Mouse (Mus musculus) kidney, embryonic 14.5 days (tissue): ENCODE results near the gene Cd300lf. TPM values are rescaled to one million over a fixed set of nuclear protein-coding genes. Genes with fewer than 3 reads are reported as not detected.

Source experiments
- ATAC-seq: fragments of 200-750 bp; cut with Nextera tagmentation; 2 replicates; pipeline ENCODE4 v1.8.0; 2017; ENCODE audit warnings: moderate number of reproducible peaks, mild to moderate bottlenecking, moderate TSS enrichment, moderate library complexity; ENCODE audit not compliant: low FRiP score, low TSS enrichment
- H3K27ac ChIP-seq: fragments of 300-500 bp; sonication (generic); 2 replicates; pipeline ENCODE4 v1.5.1; 2014; ENCODE audit warnings: low read depth, mild to moderate bottlenecking, low read length, moderate library complexity, mixed read lengths
- H3K27me3 ChIP-seq: fragments of 300-500 bp; sonication (generic); 2 replicates; pipeline ENCODE4 v1.6.1; 2014; ENCODE audit warnings: mild to moderate bottlenecking, low read length; ENCODE audit not compliant: control insufficient read depth, insufficient read depth
- H3K36me3 ChIP-seq: fragments of 300-500 bp; sonication (generic); 2 replicates; pipeline ENCODE4 v1.6.1; 2014; ENCODE audit warnings: low read length, mixed read lengths; ENCODE audit not compliant: control insufficient read depth, insufficient read depth
- H3K4me1 ChIP-seq: fragments of 300-500 bp; sonication (generic); 2 replicates; pipeline ENCODE4 v1.6.1; 2014; ENCODE audit warnings: low read length, mixed read lengths; ENCODE audit not compliant: control insufficient read depth, insufficient read depth
- H3K4me2 ChIP-seq: fragments of 300-500 bp; sonication (generic); replicated peaks from 2 replicates; pipeline ENCODE4 v1.6.1; 2014; ENCODE audit warnings: low read depth, mild to moderate bottlenecking, low read length
- H3K4me3 ChIP-seq: fragments of 300-500 bp; sonication (generic); 2 replicates; pipeline ENCODE4 v1.5.1; 2014; ENCODE audit warnings: mild to moderate bottlenecking, low read length
- H3K9ac ChIP-seq: fragments of 300-500 bp; sonication (generic); 2 replicates; pipeline ENCODE4 v1.6.1; 2014; ENCODE audit warnings: low read depth, mild to moderate bottlenecking, low read length, moderate library complexity
- H3K9me3 ChIP-seq: fragments of 300-500 bp; sonication (generic); 2 replicates; pipeline ENCODE4 v1.6.1; 2016; ENCODE audit warnings: low read length; ENCODE audit not compliant: control insufficient read depth
- WGBS: fragments of 180-500 bp; shearing (Covaris S2); extraction: QIAGEN DNeasy Blood & Tissue Kit; methylation state at CpG from one replicate; pipeline ENCODE4 v1.1.7; 2014; 5-methylcytosine and 5-hydroxymethylcytosine counted together
- polyA plus RNA-seq: library from polyadenylated mRNA; unstranded; fragments of >200 nt; fragmentation: Nextera tagmentation; extraction: Ambion mirVana; gene quantifications from 2 replicates; pipeline ENCODE4 v1.2.1, GENCODE M21; 2014

The Cd300lf gene
- polyA plus RNA-seq, 1 experiment from 2014 or later = 0.26 TPM

GRCm38 (mm10) chr11:115153699-115154292, 20.0 kb upstream of the Cd300lf start:
- Histone ChIP-seq H3K27ac (no peak overlapping the region), H3K27me3 (peaks cover 9% of the 10 kb centered on the region), H3K4me3 (peak overlapping the region; percentile 28), H3K9ac (no peak overlapping the region), H3K9me3 (peaks cover 2% of the 10 kb centered on the region; the same call in 1 of the 2 replicates), H3K36me3 (no peaks in the 10 kb centered on the region), H3K4me1 (peaks cover 9% of the 10 kb centered on the region; the same call in 1 of the 2 replicates), H3K4me2 (peak overlapping the region; percentile 43)
- ATAC-seq = peak; percentile 72
- 1% methylated on average over 35 of the region's 35 CpGs for WGBS

- WGBS = 75% methylated on average over 9 of the region's 9 CpGs
- Histone ChIP-seq H3K4me3 (no peak overlapping the region), H3K4me1 (peaks cover 3% of the 10 kb centered on the region; the same call in 1 of the 2 replicates), H3K9ac (no peak overlapping the region), H3K36me3 (no peaks in the 10 kb centered on the region), H3K27me3 (peaks cover 9% of the 10 kb centered on the region), H3K27ac (no peak overlapping the region), H3K4me2 (no peak overlapping the region), H3K9me3 (peaks cover 2% of the 10 kb centered on the region; the same call in 1 of the 2 replicates)
- no peak for ATAC-seq
Observed at GRCm38 (mm10) chr11:115153088-115153487, 19.3 kb upstream of the Cd300lf start.

- Histone ChIP-seq H3K4me2 (peak overlapping the region; percentile 36), H3K4me3 (peak overlapping the region; percentile 26), H3K9ac (0 out of 2 replicates have a peak overlapping the region, but pooled peaks have one; percentile 14), H3K27me3 (peaks cover 12% of the 10 kb centered on the region), H3K4me1 (no peaks in the 10 kb centered on the region; the same call in 1 of the 2 replicates), H3K27ac (no peak overlapping the region), H3K9me3 (peaks cover 2% of the 10 kb centered on the region; the same call in 1 of the 2 replicates), H3K36me3 (no peaks in the 10 kb centered on the region)
- 8% methylated on average over 15 of the region's 15 CpGs for WGBS
- peak; percentile 59 for ATAC-seq
Observed at GRCm38 (mm10) chr11:115151755-115152429, 18.1 kb upstream of the Cd300lf start.

- H3K4me2 ChIP-seq = no peak overlapping the region
- H3K27ac ChIP-seq = no peak overlapping the region
- H3K9ac ChIP-seq = no peak overlapping the region
- ATAC-seq = no peak
- peaks cover 12% of the 10 kb centered on the region for H3K27me3 ChIP-seq
- H3K4me1 ChIP-seq = no peaks in the 10 kb centered on the region; the same call in 1 of the 2 replicates
- no peak overlapping the region for H3K4me3 ChIP-seq
- no peaks in the 10 kb centered on the region for H3K36me3 ChIP-seq
- H3K9me3 ChIP-seq = peaks cover 2% of the 10 kb centered on the region; the same call in 1 of the 2 replicates
- WGBS = 59% methylated on average over 6 of the region's 6 CpGs
Observed at GRCm38 (mm10) chr11:115150741-115151254, 17.0 kb upstream of the Cd300lf start.

- 87% methylated on average over 4 of the region's 4 CpGs for WGBS
- no peaks in the 10 kb centered on the region for H3K36me3 ChIP-seq
Observed at GRCm38 (mm10) chr11:115147813-115148212, 14.0 kb upstream of the Cd300lf start.

GRCm38 (mm10) chr11:115141970-115142369, 8.2 kb upstream of the Cd300lf start:
- Histone ChIP-seq H3K4me3 (no peak overlapping the region), H3K27ac (no peak overlapping the region), H3K27me3 (no peaks in the 10 kb centered on the region), H3K9me3 (no peaks in the 10 kb centered on the region), H3K4me2 (no peak overlapping the region), H3K36me3 (no peaks in the 10 kb centered on the region), H3K4me1 (no peaks in the 10 kb centered on the region), H3K9ac (no peak overlapping the region)
- WGBS = 78% methylated on average over 2 of the region's 2 CpGs
- no peak for ATAC-seq

More at GRCm38 (mm10) chr11:115147813-115148212, 14.0 kb upstream of the Cd300lf start:
- ATAC-seq = no peak
- Histone ChIP-seq H3K4me2 (no peak overlapping the region), H3K9me3 (peaks cover 2% of the 10 kb centered on the region; the same call in 1 of the 2 replicates), H3K9ac (no peak overlapping the region), H3K4me1 (no peaks in the 10 kb centered on the region), H3K27ac (no peak overlapping the region), H3K27me3 (0 out of 2 replicates have a peak, but pooled peaks cover 3% of the 10 kb centered on the region), H3K4me3 (no peak overlapping the region)

GRCm38 (mm10) chr11:115138597-115139262, 4.9 kb upstream of the Cd300lf start:
- Histone ChIP-seq H3K27ac (no peak overlapping the region), H3K9me3 (no peaks in the 10 kb centered on the region), H3K27me3 (no peaks in the 10 kb centered on the region), H3K9ac (no peak overlapping the region), H3K36me3 (no peaks in the 10 kb centered on the region), H3K4me2 (no peak overlapping the region), H3K4me1 (no peaks in the 10 kb centered on the region), H3K4me3 (no peak overlapping the region)
- ATAC-seq = no peak
- 82% methylated on average over 5 of the region's 5 CpGs for WGBS

GRCm38 (mm10) chr11:115131768-115132381, 1.9 kb downstream of the Cd300lf start:
- no peaks in the 10 kb centered on the region for H3K36me3 ChIP-seq
- 68% methylated on average over 8 of the region's 8 CpGs for WGBS

More at GRCm38 (mm10) chr11:115131768-115132381, 1.9 kb downstream of the Cd300lf start:
- no peak overlapping the region for H3K4me3 ChIP-seq
- ATAC-seq = no peak
- H3K27me3 ChIP-seq = no peaks in the 10 kb centered on the region
- H3K9ac ChIP-seq = no peak overlapping the region
- H3K9me3 ChIP-seq = no peaks in the 10 kb centered on the region
- no peaks in the 10 kb centered on the region for H3K4me1 ChIP-seq
- no peak overlapping the region for H3K27ac ChIP-seq
- no peak overlapping the region for H3K4me2 ChIP-seq
